Mouse (Mus musculus): ENCODE measurements around the gene Fancd2os. TPM values are rescaled to one million over a fixed set of nuclear protein-coding genes. Genes with fewer than 3 reads are reported as not detected.

Gene Fancd2os
- polyA plus RNA-seq, 1 experiment from 2014 or later: not detected

GRCm38 (mm10) chr6:113559736-113560135 is 40.8 kb downstream of the Fancd2os start:
- Histone ChIP-seq H3K4me1 (replicated peaks; ENCODE audit: control insufficient read depth, insufficient read depth) (no peaks in the 10 kb centered on the region), H3K9me3 (ENCODE audit: control insufficient read depth, low read length) (no peaks in the 10 kb centered on the region), H3K27ac (replicated peaks) (no peak overlapping the region), H3K9ac (ENCODE audit: low read length) (no peak overlapping the region), H3K4me3 (ENCODE audit: low read depth, low read length) (no peak overlapping the region), H3K27me3 (ENCODE audit: control insufficient read depth, insufficient read depth, low read length) (no peaks in the 10 kb centered on the region), H3K36me3 (ENCODE audit: control insufficient read depth, insufficient read depth, low read length) (no peaks in the 10 kb centered on the region), H3K4me2 (replicated peaks; ENCODE audit: low read depth) (no peak overlapping the region)
- ATAC-seq (ENCODE audit: low FRiP score, low TSS enrichment) (no peak), DNase-seq (ENCODE audit: low spot score) (no peak)
- WGBS: 81% methylated on average over 6 of the region's 6 CpGs
- TF ChIP-seq EP300 (optimal IDR thresholded peaks at IDR 0.05) (no peak), CTCF (IDR thresholded peaks at IDR 0.05; ENCODE audit: low read depth) (no peak)

Other genes starting within 250 kb of the Fancd2os start
- gene Tada3, start 222.8 kb downstream of the Fancd2os start, polyA plus RNA-seq (2015; fragmentation: Nextera tagmentation; extraction: Ambion mirVana): 21.3 and 23.8 TPM in 2 replicates
- 314 and 317 TPM in 2 replicates for gene Arpc4, start 222.6 kb downstream of the Fancd2os start, polyA plus RNA-seq (2015; fragmentation: Nextera tagmentation; extraction: Ambion mirVana)
- gene Ttll3, start 211.5 kb downstream of the Fancd2os start, polyA plus RNA-seq (2015; fragmentation: Nextera tagmentation; extraction: Ambion mirVana): 1.2 TPM in 2 replicates
- 11.8 and 12.9 TPM in 2 replicates for gene Rpusd3, start 181.4 kb downstream of the Fancd2os start, polyA plus RNA-seq (2015; fragmentation: Nextera tagmentation; extraction: Ambion mirVana)
- gene Cidec, start 165.0 kb downstream of the Fancd2os start, polyA plus RNA-seq (2015; fragmentation: Nextera tagmentation; extraction: Ambion mirVana): 31.0 and 31.2 TPM in 2 replicates
- gene Jagn1, start 158.1 kb downstream of the Fancd2os start, polyA plus RNA-seq (2015; fragmentation: Nextera tagmentation; extraction: Ambion mirVana): 69.2 and 69.6 TPM in 2 replicates
- gene Il17re, start 142.2 kb downstream of the Fancd2os start, polyA plus RNA-seq (2015; fragmentation: Nextera tagmentation; extraction: Ambion mirVana): 25.5 and 30.6 TPM in 2 replicates
- gene Il17rc, start 129.3 kb downstream of the Fancd2os start, polyA plus RNA-seq (2015; fragmentation: Nextera tagmentation; extraction: Ambion mirVana): 70.1 and 73.6 TPM in 2 replicates
- 11.1 and 12.1 TPM in 2 replicates for gene Creld1, start 117.4 kb downstream of the Fancd2os start, polyA plus RNA-seq (2015; fragmentation: Nextera tagmentation; extraction: Ambion mirVana)
- gene Prrt3, start 98.8 kb downstream of the Fancd2os start, polyA plus RNA-seq (2015; fragmentation: Nextera tagmentation; extraction: Ambion mirVana): 0.36 and 0.42 TPM in 2 replicates
- gene Emc3, start 69.1 kb downstream of the Fancd2os start, polyA plus RNA-seq (2015; fragmentation: Nextera tagmentation; extraction: Ambion mirVana): 78.4 and 78.5 TPM in 2 replicates
- gene Fancd2, start 69.0 kb downstream of the Fancd2os start, polyA plus RNA-seq (2015; fragmentation: Nextera tagmentation; extraction: Ambion mirVana): 1.6 and 1.9 TPM in 2 replicates
- gene Brk1, start 4.1 kb upstream of the Fancd2os start, polyA plus RNA-seq (2015; fragmentation: Nextera tagmentation; extraction: Ambion mirVana): 199 and 201 TPM in 2 replicates
- 23.4 and 24.3 TPM in 2 replicates for gene Vhl, start 23.2 kb upstream of the Fancd2os start, polyA plus RNA-seq (2015; fragmentation: Nextera tagmentation; extraction: Ambion mirVana)
- 9.6 and 10.2 TPM in 2 replicates for gene Irak2, start 37.8 kb upstream of the Fancd2os start, polyA plus RNA-seq (2015; fragmentation: Nextera tagmentation; extraction: Ambion mirVana)
- gene Tatdn2, start 96.3 kb upstream of the Fancd2os start, polyA plus RNA-seq (2015; fragmentation: Nextera tagmentation; extraction: Ambion mirVana): 0.73 and 0.97 TPM in 2 replicates
- gene Ghrl, start 119.2 kb upstream of the Fancd2os start, polyA plus RNA-seq (2015; fragmentation: Nextera tagmentation; extraction: Ambion mirVana): 514 and 560 TPM in 2 replicates
- 165 and 184 TPM in 2 replicates for gene Sec13, start 140.0 kb upstream of the Fancd2os start, polyA plus RNA-seq (2015; fragmentation: Nextera tagmentation; extraction: Ambion mirVana)